Mouse (Mus musculus) cerebellum, postnatal 14 days (tissue): ENCODE results near the gene Nlk.
"Not testable (repeated sequence)": the region's sequence is repeated elsewhere in the genome, so short reads cannot be mapped to it uniquely, and the experiment has no call there.

Experiments
- DNase-seq, 2 experiments: peaks; one replicate each; pipeline ENCODE4 v3.0.0; 2021; ENCODE audit warnings: mixed read lengths in 2 of 2

Gene Nlk

GRCm38 (mm10) chr11:78681058-78681457 lies 16.1 kb downstream of the Nlk start:
- DNase-seq: no peak

- DNase-seq: no peak
These were observed 18.4 kb downstream of the Nlk start for GRCm38 (mm10) chr11:78678761-78679160.

GRCm38 (mm10) chr11:78668647-78669046 lies 28.5 kb downstream of the Nlk start:
- DNase-seq: no peak

GRCm38 (mm10) chr11:78664853-78665252 lies 32.3 kb downstream of the Nlk start:
- no peak for DNase-seq

GRCm38 (mm10) chr11:78663916-78664315 lies 33.3 kb downstream of the Nlk start:
- no peak for DNase-seq

- DNase-seq: no peak
These were observed 48.0 kb downstream of the Nlk start for GRCm38 (mm10) chr11:78649143-78649542.

- DNase-seq: not testable (repeated sequence)
These were observed 48.8 kb downstream of the Nlk start for GRCm38 (mm10) chr11:78648405-78648804.

- DNase-seq: no peak
These were observed 53.4 kb downstream of the Nlk start for GRCm38 (mm10) chr11:78643746-78644145.

GRCm38 (mm10) chr11:78642151-78642550 lies 55.0 kb downstream of the Nlk start:
- DNase-seq: no peak

- DNase-seq: no peak
These were observed 56.1 kb downstream of the Nlk start for GRCm38 (mm10) chr11:78641088-78641487.

GRCm38 (mm10) chr11:78632782-78633181 lies 64.4 kb downstream of the Nlk start:
- DNase-seq: no peak

- DNase-seq: no peak
These were observed 68.3 kb downstream of the Nlk start for GRCm38 (mm10) chr11:78628871-78629270.

GRCm38 (mm10) chr11:78624377-78624776 lies 72.8 kb downstream of the Nlk start:
- no peak for DNase-seq

GRCm38 (mm10) chr11:78621926-78622325 lies 75.2 kb downstream of the Nlk start:
- DNase-seq: no peak

GRCm38 (mm10) chr11:78620179-78620578 lies 77.0 kb downstream of the Nlk start:
- no peak for DNase-seq

GRCm38 (mm10) chr11:78611273-78611672 lies 85.9 kb downstream of the Nlk start:
- DNase-seq: no peak

- DNase-seq: no peak
These were observed 87.5 kb downstream of the Nlk start for GRCm38 (mm10) chr11:78609657-78610056.

- DNase-seq: no peak
These were observed 92.3 kb downstream of the Nlk start for GRCm38 (mm10) chr11:78604826-78605225.

GRCm38 (mm10) chr11:78602781-78603180 lies 94.4 kb downstream of the Nlk start:
- DNase-seq: no peak

- DNase-seq: no peak
These were observed 96.1 kb downstream of the Nlk start for GRCm38 (mm10) chr11:78600926-78601590.

- DNase-seq: no peak
These were observed 96.7 kb downstream of the Nlk start for GRCm38 (mm10) chr11:78600496-78600895.

GRCm38 (mm10) chr11:78600051-78600450 lies 97.1 kb downstream of the Nlk start:
- no peak for DNase-seq

GRCm38 (mm10) chr11:78598763-78599415 lies 98.3 kb downstream of the Nlk start:
- no peak for DNase-seq

- no peak for DNase-seq
These were observed 100.4 kb downstream of the Nlk start for GRCm38 (mm10) chr11:78596750-78597149.

GRCm38 (mm10) chr11:78595773-78596172 lies 101.4 kb downstream of the Nlk start:
- no peak for DNase-seq
